ENCODE assay signal across 15 mouse cellular contexts in the genomic region with DNA sequence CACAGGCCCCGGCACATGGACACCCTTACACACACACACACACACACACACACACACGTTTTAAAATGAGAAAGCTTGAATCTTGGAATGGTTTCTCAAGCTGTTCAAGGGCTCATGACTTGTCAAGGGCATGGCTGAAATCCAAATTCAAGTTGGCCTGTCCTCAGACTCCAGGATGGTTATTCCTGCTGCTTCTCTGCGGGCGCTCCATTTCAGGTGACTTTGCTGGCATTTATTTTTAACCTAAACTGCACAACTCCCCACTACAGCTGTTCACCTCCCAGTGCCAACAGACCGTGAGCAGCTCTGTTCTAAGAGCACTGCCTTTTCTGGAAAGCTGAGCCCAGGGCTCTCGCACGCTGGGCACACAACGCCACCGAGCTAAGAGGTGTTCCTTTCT. TPM values are rescaled to one million over a fixed set of nuclear protein-coding genes. Genes with fewer than 3 reads are reported as not detected.
DNase-seq lines count a peak whose midpoint lies in the region; ATAC-seq and TF ChIP-seq lines count a peak whose summit lies in the region.
"Had no signal": no experiment of that assay in that cellular context is flagged by ENCODE, and none has a peak within 500 bp of the region (broad histone marks: within the 10 kb centered on the region; RNA-seq: fewer than 3 reads in every experiment).

No protein-coding gene starts in this region.

- intact Hi-C loops in heart, adult 2 months (cut with DNase I) = no loop called here

- H3K79me2 ChIP-seq in heart, adult 2 months (replicated peaks; ENCODE audit: control insufficient read depth, insufficient read depth, low read length) = no peaks in the 10 kb centered on the region

- TF ChIP-seq POLR2A in heart, adult 2 months (IDR thresholded peaks at IDR 0.05; ENCODE audit: insufficient read depth, low read depth, low read length) = no peak

- no peak overlapping the region for H3K4me3 ChIP-seq in kidney, embryonic 14.5 days (ENCODE audit: low read length)
- H3K4me3 ChIP-seq in heart, adult 2 months = no peak overlapping the region
- H3K4me3 ChIP-seq: forebrain, embryonic 10.5 days; kidney, embryonic 15.5 days; midbrain, embryonic 12.5 days had no signal

- no peak overlapping the region for H3K27ac ChIP-seq in kidney, embryonic 14.5 days (ENCODE audit: low read depth, low read length)
- peak overlapping the region; percentile 76 for H3K27ac ChIP-seq in heart, adult 2 months
- H3K27ac ChIP-seq: forebrain, embryonic 10.5 days; kidney, embryonic 15.5 days; midbrain, embryonic 12.5 days had no signal

- TF ChIP-seq CTCF in heart, adult 2 months (IDR thresholded peaks at IDR 0.05) = no peak

- peak; percentile 55 to 89 for DNase-seq in adrenal gland, adult (ENCODE audit: inconsistent age in 2 of 2, low spot score in 1 of 2)
- DNase-seq in adrenal gland, postnatal 4 days (ENCODE audit: low spot score in 2 of 2) = no peak
- peak; percentile 25 to 33 for DNase-seq in kidney, postnatal 36 days
- peak in 1 of 2 experiments; percentile 54 for DNase-seq in heart, adult 2 months
- DNase-seq in lung, postnatal 14 days = peak; percentile 24
- no peak for DNase-seq in adipocyte (ENCODE audit: low spot score)
- DNase-seq in urinary bladder, adult 2 months (ENCODE audit: low spot score) = no peak

- no peak for ATAC-seq in kidney, embryonic 14.5 days (ENCODE audit: low FRiP score, low TSS enrichment)

- TF ChIP-seq EP300 in heart, adult 2 months (IDR thresholded peaks at IDR 0.05; ENCODE audit: insufficient read depth, low read depth, low read length) = 0 out of 2 replicates have a peak, but pooled peaks have one; percentile 47

- 87% methylated on average over 9 of the region's 9 CpGs for WGBS in kidney, embryonic 14.5 days
- WGBS in heart, adult 2 months = 59% methylated on average over 9 of the region's 9 CpGs

- no peaks in the 10 kb centered on the region for H3K36me3 ChIP-seq in kidney, embryonic 14.5 days (ENCODE audit: control insufficient read depth, insufficient read depth, low read length)
- H3K36me3 ChIP-seq in heart, adult 2 months (ENCODE audit: control insufficient read depth, insufficient read depth, low read length) = no peaks in the 10 kb centered on the region
- H3K36me3 ChIP-seq: forebrain, embryonic 10.5 days; kidney, embryonic 15.5 days; midbrain, embryonic 12.5 days had no signal

- H3K4me2 ChIP-seq in kidney, embryonic 14.5 days (replicated peaks; ENCODE audit: low read depth, low read length) = no peak overlapping the region
- H3K4me2 ChIP-seq: kidney, embryonic 15.5 days; liver, embryonic 11.5 days; midbrain, embryonic 12.5 days had no signal

- H3K9ac ChIP-seq in kidney, embryonic 14.5 days (ENCODE audit: low read depth, low read length) = no peak overlapping the region
- H3K9ac ChIP-seq in heart, adult 2 months (ENCODE audit: low read depth, low read length) = no peak overlapping the region
- H3K9ac ChIP-seq: kidney, embryonic 15.5 days; midbrain, embryonic 12.5 days had no signal

- H3K27me3 ChIP-seq in kidney, embryonic 14.5 days (ENCODE audit: control insufficient read depth, insufficient read depth, low read length) = no peaks in the 10 kb centered on the region
- no peaks in the 10 kb centered on the region for H3K27me3 ChIP-seq in heart, adult 2 months (ENCODE audit: control insufficient read depth, insufficient read depth, low read length)
- H3K27me3 ChIP-seq: kidney, embryonic 15.5 days; midbrain, embryonic 12.5 days had no signal

- H3K9me3 ChIP-seq in kidney, embryonic 14.5 days (ENCODE audit: control insufficient read depth, low read length) = no peaks in the 10 kb centered on the region
- H3K9me3 ChIP-seq: forebrain, embryonic 10.5 days; G1E; kidney, embryonic 15.5 days; midbrain, embryonic 12.5 days had no signal

- no peaks in the 10 kb centered on the region for H3K4me1 ChIP-seq in kidney, embryonic 14.5 days (ENCODE audit: control insufficient read depth, insufficient read depth, low read length)
- H3K4me1 ChIP-seq in heart, adult 2 months (ENCODE audit: control insufficient read depth, insufficient read depth, low read length) = peaks cover 6% of the 10 kb centered on the region
- H3K4me1 ChIP-seq: forebrain, embryonic 10.5 days; kidney, embryonic 15.5 days; midbrain, embryonic 12.5 days had no signal

RNA-seq across cellular contexts. Expression of a gene that starts 31.3 kb away (rescaled TPM):
- under 1 TPM; 0.11 TPM for total RNA-seq in adrenal gland, postnatal 4 days (2021)
- polyA plus RNA-seq in kidney, embryonic 14.5 days (2014; fragmentation: Nextera tagmentation; extraction: Ambion mirVana) = not detected in 2 replicates
- total RNA-seq in heart, adult 2 months (2021) = not detected
- polyA plus RNA-seq in heart, adult 2 months (2012; rRNA removed) = 0.14 and 0.23 TPM in 2 replicates
- 0.01 and 0.06 TPM in 2 replicates for polyA plus RNA-seq in urinary bladder, adult 2 months (2012; rRNA removed)
- total RNA-seq: G1E; neutrophil, adult 5-6 weeks had no signal
- polyA plus RNA-seq: forebrain, embryonic 10.5 days; G1E; kidney, embryonic 15.5 days; liver, embryonic 11.5 days; midbrain, embryonic 12.5 days; spleen, adult 2 months had no signal

RNA-seq across cellular contexts. Expression of a gene that starts 41.5 kb away (rescaled TPM):
- total RNA-seq in adrenal gland, postnatal 4 days (2021) = 100 to 1,000 TPM; 141 to 143 TPM
- 190 and 201 TPM in 2 replicates for polyA plus RNA-seq in kidney, embryonic 14.5 days (2014; fragmentation: Nextera tagmentation; extraction: Ambion mirVana)
- 10 to 100 TPM; 86.1 to 91.4 TPM for total RNA-seq in heart, adult 2 months (2021)
- polyA plus RNA-seq in heart, adult 2 months (2012; rRNA removed) = 14.3 and 21.0 TPM in 2 replicates
- polyA plus RNA-seq in urinary bladder, adult 2 months (2012; rRNA removed) = 67.9 and 68.3 TPM in 2 replicates

Comparison
In these comparisons a context has a peak if more than half of its experiments do, and no peak if none do; other contexts are left out.
1. DNase-seq: peak in adrenal gland, adult (2 of 2), kidney, postnatal 36 days (2 of 2) and lung, postnatal 14 days (single experiment); none in adrenal gland, postnatal 4 days (0 of 2), adipocyte (single experiment) and urinary bladder, adult 2 months (single experiment).